Mouse (Mus musculus) lung, adult 2 months (tissue): ENCODE data around the gene Armh3.

ENCODE experiments used
- CTCF ChIP-seq: fragments of 200-500 bp; IDR thresholded peaks from 2 replicates; pipeline ENCODE4 v1.5.1; 2011; ENCODE audit warnings: mild to moderate bottlenecking, low read length, control low read depth; ENCODE audit not compliant: insufficient read depth
- POLR2A ChIP-seq: fragments of 200-500 bp; IDR thresholded peaks from 2 replicates; pipeline ENCODE4 v1.6.1; 2011; ENCODE audit warnings: low read depth, mild to moderate bottlenecking, control low read depth, low read length, borderline replicate concordance; ENCODE audit errors: extremely low read depth

DNA sequence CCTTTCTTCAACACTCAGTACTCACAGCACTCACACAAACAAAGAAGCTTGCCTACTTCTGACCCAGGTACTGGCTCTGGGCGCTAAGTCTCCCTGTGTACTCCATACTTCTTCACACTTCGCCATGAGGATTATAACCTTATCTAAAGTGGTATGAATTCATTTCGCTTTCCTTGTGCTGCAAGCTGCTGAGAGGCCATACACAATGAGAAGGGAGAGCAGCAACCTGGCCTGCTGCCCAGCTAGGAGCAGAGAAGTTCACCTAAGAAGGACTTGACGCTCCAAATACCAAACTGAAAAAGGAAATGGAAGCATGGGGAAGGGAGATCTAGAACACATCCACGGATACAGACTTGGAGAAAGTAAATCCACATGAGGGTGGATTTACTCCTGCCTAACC lies 71.1 kb downstream of the Armh3 start:
- TF ChIP-seq CTCF (no peak), POLR2A (no peak)
